Mouse (Mus musculus) G1E (cell line): Measurements from ENCODE around the gene Rab39. TPM values are rescaled to one million over a fixed set of nuclear protein-coding genes. Genes with fewer than 3 reads are reported as not detected.

ENCODE experiments used
- ATAC-seq: 2 replicates; pipeline ENCODE4 v1.8.0; 2016; ENCODE audit warnings: mild to moderate bottlenecking; ENCODE audit not compliant: insufficient number of reproducible peaks, poor library complexity, low FRiP score, severe bottlenecking; ENCODE audit errors: extremely low read depth
- DNase-seq: peaks from one replicate; pipeline ENCODE4 v3.0.0; 2012; ENCODE audit warnings: low spot score
- H3K27me3 ChIP-seq: 2 replicates; pipeline ENCODE4 v1.6.1; 2012; ENCODE audit warnings: mild to moderate bottlenecking, low read length, inconsistent platforms; ENCODE audit not compliant: insufficient read depth
- H3K36me3 ChIP-seq: replicated peaks from 2 replicates; pipeline ENCODE3; 2012; ENCODE audit warnings: mild to moderate bottlenecking, inconsistent platforms
- H3K4me1 ChIP-seq: 2 replicates; pipeline ENCODE4 v1.6.1; 2012; ENCODE audit warnings: low read depth, low read length, inconsistent platforms, mixed read lengths; ENCODE audit not compliant: insufficient read depth
- H3K4me3 ChIP-seq: 2 replicates; pipeline ENCODE4 v1.5.1; 2012; ENCODE audit warnings: low read depth, mild to moderate bottlenecking, inconsistent platforms, low read length, moderate library complexity, mixed read lengths
- H3K9me3 ChIP-seq: replicated peaks from 2 replicates; pipeline ENCODE4 v1.6.1; 2012; ENCODE audit warnings: inconsistent platforms
- CTCF ChIP-seq: IDR thresholded peaks from 2 replicates; pipeline ENCODE4 v1.5.1; 2012; ENCODE audit warnings: low read depth, low read length, inconsistent platforms, mixed read lengths
- GATA1 ChIP-seq: IDR thresholded peaks from 2 replicates; pipeline ENCODE4 v1.6.1; 2012; ENCODE audit warnings: borderline replicate concordance, low read length, inconsistent platforms, mixed read lengths
- GATA2 ChIP-seq: IDR thresholded peaks from 2 replicates; pipeline ENCODE4 v1.6.1; 2012; ENCODE audit warnings: low read depth, low read length, inconsistent platforms, borderline replicate concordance
- POLR2AphosphoS5 ChIP-seq: IDR thresholded peaks from 2 replicates; pipeline ENCODE4 v1.6.1; 2012; ENCODE audit warnings: low read depth, low read length, inconsistent platforms; ENCODE audit not compliant: insufficient replicate concordance
- TAL1 ChIP-seq: conservative IDR thresholded peaks from 2 replicates; pipeline ENCODE4 v1.6.1; 2012; ENCODE audit warnings: low read depth, low read length, inconsistent platforms, mixed read lengths
- polyA plus RNA-seq: library from polyadenylated mRNA; stranded (reverse); fragments of >175 nt; gene quantifications from 2 replicates; pipeline ENCODE4 v1.2.3, GENCODE M21; 2012
- total RNA-seq, 2 experiments: library from RNA; stranded (forward) in 1 of 2; stranded (reverse) in 1 of 2; fragments of 200-1000 nt in 1 of 2; fragments of >200 nt in 1 of 2; fragmentation: Nextera tagmentation in 1 of 2; gene quantifications; 2 replicates each; pipeline ENCODE4 v1.2.3; 2014 to 2017

Rab39 gene
- total and polyA plus RNA-seq, 3 experiments, result 0.11 TPM; not detected in 2

GRCm38 (mm10) chr9:53664819-53665218, 41.2 kb downstream of the Rab39 start:
- no peak for TF ChIP-seq CTCF
- no peak for TF ChIP-seq GATA2
- no peak for TF ChIP-seq POLR2AphosphoS5
- TF ChIP-seq GATA1, result no peak
- no peak for TF ChIP-seq TAL1
- DNase-seq, result no peak
- H3K27me3 ChIP-seq, result no peaks in the 10 kb centered on the region
- H3K36me3 ChIP-seq, result peaks cover 26% of the 10 kb centered on the region
- no peak for ATAC-seq
- H3K9me3 ChIP-seq, result no peaks in the 10 kb centered on the region
- H3K4me1 ChIP-seq, result peaks cover 30% of the 10 kb centered on the region
- no peak overlapping the region for H3K4me3 ChIP-seq

DNA sequence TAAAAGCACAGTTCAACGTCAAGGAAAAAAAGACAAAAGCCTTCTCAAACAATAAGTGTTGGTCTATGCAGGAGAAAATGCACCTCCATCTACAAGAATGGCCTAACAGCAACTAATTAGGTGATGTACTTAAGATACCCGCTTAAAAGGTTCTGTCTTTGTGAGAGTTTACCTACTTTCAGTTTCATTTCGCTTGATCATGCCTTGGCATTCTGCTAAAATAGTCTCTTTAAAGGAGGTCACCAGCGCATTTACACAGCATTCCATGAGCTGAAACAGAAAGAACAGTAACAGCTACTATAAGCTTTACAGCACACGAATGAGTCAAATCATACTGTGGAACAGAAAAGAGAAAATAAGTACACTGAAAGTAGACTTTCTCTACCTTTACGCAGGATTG, 71.2 kb downstream of the Rab39 start:
- TF ChIP-seq GATA1 (no peak), CTCF (no peak), GATA2 (no peak), POLR2AphosphoS5 (no peak), TAL1 (no peak)
- no peak for ATAC-seq
- DNase-seq, result no peak
- H3K9me3 ChIP-seq, result no peaks in the 10 kb centered on the region
- H3K4me3 ChIP-seq, result no peak overlapping the region
- peaks cover 74% of the 10 kb centered on the region for H3K36me3 ChIP-seq
- H3K4me1 ChIP-seq, result no peaks in the 10 kb centered on the region
- H3K27me3 ChIP-seq, result no peaks in the 10 kb centered on the region

Other genes with a start within 250 kb of the Rab39 start
- 77.4 and 78.2 TPM in 2 replicates for gene Atm, start 169.5 kb downstream of the Rab39 start, total RNA-seq (2014; fragmentation: Nextera tagmentation)
- 49.0 and 51.8 TPM in 2 replicates for gene Atm, start 169.5 kb downstream of the Rab39 start, total RNA-seq (2017)
- gene Atm, start 169.5 kb downstream of the Rab39 start, polyA plus RNA-seq, result 1.1 and 1.4 TPM in 2 replicates
- gene Npat, start 169.2 kb downstream of the Rab39 start, total RNA-seq (2014; fragmentation: Nextera tagmentation), result 68.5 and 70.7 TPM in 2 replicates
- 40.4 and 44.6 TPM in 2 replicates for gene Npat, start 169.2 kb downstream of the Rab39 start, total RNA-seq (2017)
- gene Npat, start 169.2 kb downstream of the Rab39 start, polyA plus RNA-seq, result 1.1 and 1.7 TPM in 2 replicates
- gene Acat1, start 95.8 kb downstream of the Rab39 start, total RNA-seq (2014; fragmentation: Nextera tagmentation), result 43.6 and 44.2 TPM in 2 replicates
- 75.3 and 76.7 TPM in 2 replicates for gene Acat1, start 95.8 kb downstream of the Rab39 start, total RNA-seq (2017)
- gene Acat1, start 95.8 kb downstream of the Rab39 start, polyA plus RNA-seq, result 118 and 124 TPM in 2 replicates
- 44.8 and 51.3 TPM in 2 replicates for gene Cul5, start 36.2 kb downstream of the Rab39 start, total RNA-seq (2014; fragmentation: Nextera tagmentation)
- gene Cul5, start 36.2 kb downstream of the Rab39 start, total RNA-seq (2017), result 53.6 and 60.9 TPM in 2 replicates
- 5.1 and 6.5 TPM in 2 replicates for gene Cul5, start 36.2 kb downstream of the Rab39 start, polyA plus RNA-seq
- not detected in 2 replicates for gene Slc35f2, start 65.3 kb upstream of the Rab39 start, total RNA-seq (2014; fragmentation: Nextera tagmentation)
- 0.33 TPM in 1 of 2 replicates, not detected in the other for gene Slc35f2, start 65.3 kb upstream of the Rab39 start, total RNA-seq (2017)
- not detected in 2 replicates for gene Slc35f2, start 65.3 kb upstream of the Rab39 start, polyA plus RNA-seq
- not detected in 2 replicates for gene Sln, start 143.9 kb upstream of the Rab39 start, total RNA-seq (2014; fragmentation: Nextera tagmentation)
- gene Sln, start 143.9 kb upstream of the Rab39 start, total RNA-seq (2017), result not detected in 2 replicates
- gene Sln, start 143.9 kb upstream of the Rab39 start, polyA plus RNA-seq, result not detected in 2 replicates